Mouse (Mus musculus): ENCODE results near the gene Gtf2a1l. TPM values are rescaled to one million over a fixed set of nuclear protein-coding genes. Genes with fewer than 3 reads are reported as not detected.

Gene Gtf2a1l
- polyA plus RNA-seq, 1 experiment from 2014 or later = not detected

GRCm38 (mm10) chr17:88625931-88626330 is 42.5 kb upstream of the Gtf2a1l start:
- ATAC-seq (ENCODE audit: low FRiP score, low TSS enrichment) (no peak), DNase-seq (ENCODE audit: low spot score) (no peak)
- H3K4me3 ChIP-seq (ENCODE audit: low read depth, low read length) = no peak overlapping the region
- peak overlapping the region; percentile 97 for H3K27ac ChIP-seq (replicated peaks)
- no peaks in the 10 kb centered on the region for H3K9me3 ChIP-seq (ENCODE audit: control insufficient read depth, low read length)
- no peak for TF ChIP-seq CTCF (IDR thresholded peaks at IDR 0.05; ENCODE audit: low read depth)
- TF ChIP-seq EP300 (optimal IDR thresholded peaks at IDR 0.05) = no peak
- H3K4me2 ChIP-seq (replicated peaks; ENCODE audit: low read depth) = peak overlapping the region; percentile 42; the same call in 1 of the 2 replicates
- WGBS = 40% methylated on average over 7 of the region's 7 CpGs
- H3K9ac ChIP-seq (ENCODE audit: low read length) = no peak overlapping the region
- no peaks in the 10 kb centered on the region for H3K36me3 ChIP-seq (ENCODE audit: control insufficient read depth, insufficient read depth, low read length)
- H3K27me3 ChIP-seq (ENCODE audit: control insufficient read depth, insufficient read depth, low read length) = no peaks in the 10 kb centered on the region
- H3K4me1 ChIP-seq (replicated peaks; ENCODE audit: control insufficient read depth, insufficient read depth) = peaks cover 25% of the 10 kb centered on the region

GRCm38 (mm10) chr17:88626347-88626811 is 42.1 kb upstream of the Gtf2a1l start:
- Histone ChIP-seq H3K9ac (ENCODE audit: low read length) (no peak overlapping the region), H3K9me3 (ENCODE audit: control insufficient read depth, low read length) (no peaks in the 10 kb centered on the region), H3K36me3 (ENCODE audit: control insufficient read depth, insufficient read depth, low read length) (no peaks in the 10 kb centered on the region), H3K27ac (replicated peaks) (peak overlapping the region; percentile 97), H3K4me1 (replicated peaks; ENCODE audit: control insufficient read depth, insufficient read depth) (peaks cover 25% of the 10 kb centered on the region), H3K27me3 (ENCODE audit: control insufficient read depth, insufficient read depth, low read length) (no peaks in the 10 kb centered on the region), H3K4me2 (replicated peaks; ENCODE audit: low read depth) (peak overlapping the region; percentile 42), H3K4me3 (ENCODE audit: low read depth, low read length) (peak overlapping the region; percentile 17; the same call in 1 of the 2 replicates)
- ATAC-seq (ENCODE audit: low FRiP score, low TSS enrichment) (peak; percentile 5; the same call in 1 of the 2 replicates), DNase-seq (ENCODE audit: low spot score) (no peak)
- TF ChIP-seq CTCF (IDR thresholded peaks at IDR 0.05; ENCODE audit: low read depth) (no peak), EP300 (optimal IDR thresholded peaks at IDR 0.05) (no peak)
- 23% methylated on average over 7 of the region's 7 CpGs for WGBS

- no peaks in the 10 kb centered on the region for H3K36me3 ChIP-seq (ENCODE audit: control insufficient read depth, insufficient read depth, low read length)
- ATAC-seq (ENCODE audit: low FRiP score, low TSS enrichment) = peak; percentile 81
- H3K4me1 ChIP-seq (replicated peaks; ENCODE audit: control insufficient read depth, insufficient read depth) = peaks cover 25% of the 10 kb centered on the region
- peak overlapping the region; percentile 38; the same call in 1 of the 2 replicates for H3K9ac ChIP-seq (ENCODE audit: low read length)
- H3K27ac ChIP-seq (replicated peaks) = peak overlapping the region; percentile 97
- H3K27me3 ChIP-seq (ENCODE audit: control insufficient read depth, insufficient read depth, low read length) = no peaks in the 10 kb centered on the region
- no peaks in the 10 kb centered on the region for H3K9me3 ChIP-seq (ENCODE audit: control insufficient read depth, low read length)
- peak overlapping the region; percentile 17; the same call in 1 of the 2 replicates for H3K4me3 ChIP-seq (ENCODE audit: low read depth, low read length)
- TF ChIP-seq CTCF (IDR thresholded peaks at IDR 0.05; ENCODE audit: low read depth) = no peak
- no peak for TF ChIP-seq EP300 (optimal IDR thresholded peaks at IDR 0.05)
- 25% methylated on average over 7 of the region's 7 CpGs for WGBS
- peak overlapping the region; percentile 42 for H3K4me2 ChIP-seq (replicated peaks; ENCODE audit: low read depth)
- peak; percentile 69 for DNase-seq (ENCODE audit: low spot score)
These were observed 41.3 kb upstream of the Gtf2a1l start for GRCm38 (mm10) chr17:88627150-88627549.

- Histone ChIP-seq H3K36me3 (ENCODE audit: control insufficient read depth, insufficient read depth, low read length) (no peaks in the 10 kb centered on the region), H3K27me3 (ENCODE audit: control insufficient read depth, insufficient read depth, low read length) (no peaks in the 10 kb centered on the region), H3K4me3 (ENCODE audit: low read depth, low read length) (no peak overlapping the region), H3K27ac (replicated peaks) (peak overlapping the region; percentile 97), H3K4me2 (replicated peaks; ENCODE audit: low read depth) (peak overlapping the region; percentile 47), H3K4me1 (replicated peaks; ENCODE audit: control insufficient read depth, insufficient read depth) (peaks cover 25% of the 10 kb centered on the region), H3K9ac (ENCODE audit: low read length) (0 out of 2 replicates have a peak overlapping the region, but pooled peaks have one; percentile 41), H3K9me3 (ENCODE audit: control insufficient read depth, low read length) (no peaks in the 10 kb centered on the region)
- DNase-seq (ENCODE audit: low spot score) = peak; percentile 35
- no peak for TF ChIP-seq EP300 (optimal IDR thresholded peaks at IDR 0.05)
- no peak for TF ChIP-seq CTCF (IDR thresholded peaks at IDR 0.05; ENCODE audit: low read depth)
- WGBS = 28% methylated on average over 10 of the region's 10 CpGs
- peak; percentile 57 for ATAC-seq (ENCODE audit: low FRiP score, low TSS enrichment)
These were observed 39.6 kb upstream of the Gtf2a1l start for GRCm38 (mm10) chr17:88628676-88629380.

GRCm38 (mm10) chr17:88629381-88629759 is 39.1 kb upstream of the Gtf2a1l start:
- 19% methylated on average over 4 of the region's 4 CpGs for WGBS
- ATAC-seq (ENCODE audit: low FRiP score, low TSS enrichment) (peak; percentile 61), DNase-seq (ENCODE audit: low spot score) (no peak)
- no peaks in the 10 kb centered on the region for H3K9me3 ChIP-seq (ENCODE audit: control insufficient read depth, low read length)
- H3K9ac ChIP-seq (ENCODE audit: low read length) = peak overlapping the region; percentile 41; the same call in 1 of the 2 replicates
- TF ChIP-seq CTCF (IDR thresholded peaks at IDR 0.05; ENCODE audit: low read depth) (no peak), EP300 (optimal IDR thresholded peaks at IDR 0.05) (no peak)
- H3K27me3 ChIP-seq (ENCODE audit: control insufficient read depth, insufficient read depth, low read length) = no peaks in the 10 kb centered on the region
- no peaks in the 10 kb centered on the region for H3K36me3 ChIP-seq (ENCODE audit: control insufficient read depth, insufficient read depth, low read length)
- 0 out of 2 replicates have a peak overlapping the region, but pooled peaks have one; percentile 8 for H3K4me3 ChIP-seq (ENCODE audit: low read depth, low read length)
- H3K4me2 ChIP-seq (replicated peaks; ENCODE audit: low read depth) = peak overlapping the region; percentile 47
- peak overlapping the region; percentile 97 for H3K27ac ChIP-seq (replicated peaks)
- H3K4me1 ChIP-seq (replicated peaks; ENCODE audit: control insufficient read depth, insufficient read depth) = peaks cover 25% of the 10 kb centered on the region
